Mouse (Mus musculus): ENCODE results near the gene Cfap43. TPM values are rescaled to one million over a fixed set of nuclear protein-coding genes. Genes with fewer than 3 reads are reported as not detected.
A peak's percentile ranks its signal among the peaks of the same experiment; 100 is the strongest.

The Cfap43 gene
- polyA plus RNA-seq, 1 experiment: not detected

GRCm38 (mm10) chr19:47731931-47732330, 187.2 kb downstream of the Cfap43 start:
- peak; percentile 65 for DNase-seq
- TF ChIP-seq POLR2A (IDR thresholded peaks at IDR 0.05; ENCODE audit: low read depth, low read length): no peak
- TF ChIP-seq CTCF (conservative IDR thresholded peaks at IDR 0.05; ENCODE audit: insufficient read depth, insufficient read length, low read depth, low read length): no peak
- under 1% methylated on average over 14 of the region's 15 CpGs for WGBS
- Histone ChIP-seq H3K4me3 (ENCODE audit: insufficient read depth, low read depth, low read length) (peak overlapping the region; percentile 98), H3K27me3 (replicated peaks; ENCODE audit: control insufficient read depth, insufficient read depth, low read length) (no peaks in the 10 kb centered on the region), H3K27ac (ENCODE audit: insufficient read depth, low read depth, low read length) (peak overlapping the region; percentile 93), H3K4me1 (ENCODE audit: control insufficient read depth, insufficient read depth, low read length) (no peaks in the 10 kb centered on the region; the same call in 1 of the 2 replicates), H3K36me3 (ENCODE audit: control insufficient read depth, insufficient read depth, low read length) (peaks cover 13% of the 10 kb centered on the region)

- H3K27ac ChIP-seq (ENCODE audit: insufficient read depth, low read depth, low read length): peak within 1 kb of the TSS; percentile 93
- H3K4me1 ChIP-seq (ENCODE audit: control insufficient read depth, insufficient read depth, low read length): no peaks in the 10 kb centered on the region; the same call in 1 of the 2 replicates
- H3K36me3 ChIP-seq (ENCODE audit: control insufficient read depth, insufficient read depth, low read length): peaks cover 13% of the 10 kb centered on the region
- TF ChIP-seq CTCF (conservative IDR thresholded peaks at IDR 0.05; ENCODE audit: insufficient read depth, insufficient read length, low read depth, low read length) (peak; percentile 42; the same call in 1 of the 2 replicates), POLR2A (IDR thresholded peaks at IDR 0.05; ENCODE audit: low read depth, low read length) (peak; percentile 62)
- H3K27me3 ChIP-seq (replicated peaks; ENCODE audit: control insufficient read depth, insufficient read depth, low read length): no peaks in the 10 kb centered on the region
- WGBS: 1% methylated on average over 72 of the region's 72 CpGs
- peak; percentile 99 for DNase-seq
- H3K4me3 ChIP-seq (ENCODE audit: insufficient read depth, low read depth, low read length): peak within 1 kb of the TSS; percentile 98
Measured at GRCm38 (mm10) chr19:47731071-47731881, 187.8 kb downstream of the Cfap43 start, which contains the start of gene Sfr1. Gene Sfr1 (plus strand): TSS chr19:47731682.

- Histone ChIP-seq H3K4me3 (ENCODE audit: insufficient read depth, low read depth, low read length) (peak overlapping the region; percentile 58), H3K27ac (ENCODE audit: insufficient read depth, low read depth, low read length) (peak overlapping the region; percentile 64), H3K27me3 (replicated peaks; ENCODE audit: control insufficient read depth, insufficient read depth, low read length) (no peaks in the 10 kb centered on the region), H3K4me1 (ENCODE audit: control insufficient read depth, insufficient read depth, low read length) (no peaks in the 10 kb centered on the region; the same call in 1 of the 2 replicates), H3K36me3 (ENCODE audit: control insufficient read depth, insufficient read depth, low read length) (peaks cover 11% of the 10 kb centered on the region)
- DNase-seq: peak; percentile 66
- under 1% methylated on average over 12 of the region's 12 CpGs for WGBS
- TF ChIP-seq CTCF (conservative IDR thresholded peaks at IDR 0.05; ENCODE audit: insufficient read depth, insufficient read length, low read depth, low read length) (no peak), POLR2A (IDR thresholded peaks at IDR 0.05; ENCODE audit: low read depth, low read length) (no peak)
Measured at GRCm38 (mm10) chr19:47730691-47731070, 188.4 kb downstream of the Cfap43 start.

GRCm38 (mm10) chr19:47725643-47726140, 193.4 kb downstream of the Cfap43 start:
- Histone ChIP-seq H3K27me3 (replicated peaks; ENCODE audit: control insufficient read depth, insufficient read depth, low read length) (no peaks in the 10 kb centered on the region; the same call in 1 of the 2 replicates), H3K4me3 (ENCODE audit: insufficient read depth, low read depth, low read length) (no peak overlapping the region), H3K36me3 (ENCODE audit: control insufficient read depth, insufficient read depth, low read length) (no peaks in the 10 kb centered on the region), H3K27ac (ENCODE audit: insufficient read depth, low read depth, low read length) (no peak overlapping the region), H3K4me1 (ENCODE audit: control insufficient read depth, insufficient read depth, low read length) (no peaks in the 10 kb centered on the region; the same call in 1 of the 2 replicates)
- 46% methylated on average over 7 of the region's 7 CpGs for WGBS
- DNase-seq: peak; percentile 11
- TF ChIP-seq POLR2A (IDR thresholded peaks at IDR 0.05; ENCODE audit: low read depth, low read length) (no peak), CTCF (conservative IDR thresholded peaks at IDR 0.05; ENCODE audit: insufficient read depth, insufficient read length, low read depth, low read length) (no peak)

- H3K4me3 ChIP-seq (ENCODE audit: insufficient read depth, low read depth, low read length): no peak overlapping the region
- no peak overlapping the region for H3K27ac ChIP-seq (ENCODE audit: insufficient read depth, low read depth, low read length)
- WGBS: 80% methylated on average over 4 of the region's 4 CpGs
- DNase-seq: no peak
- no peaks in the 10 kb centered on the region for H3K4me1 ChIP-seq (ENCODE audit: control insufficient read depth, insufficient read depth, low read length)
- H3K36me3 ChIP-seq (ENCODE audit: control insufficient read depth, insufficient read depth, low read length): no peaks in the 10 kb centered on the region
- TF ChIP-seq POLR2A (IDR thresholded peaks at IDR 0.05; ENCODE audit: low read depth, low read length): no peak
- TF ChIP-seq CTCF (conservative IDR thresholded peaks at IDR 0.05; ENCODE audit: insufficient read depth, insufficient read length, low read depth, low read length): no peak
- no peaks in the 10 kb centered on the region; the same call in 1 of the 2 replicates for H3K27me3 ChIP-seq (replicated peaks; ENCODE audit: control insufficient read depth, insufficient read depth, low read length)
Measured at GRCm38 (mm10) chr19:47724903-47725302, 194.2 kb downstream of the Cfap43 start.

- DNase-seq: no peak
- Histone ChIP-seq H3K27me3 (replicated peaks; ENCODE audit: control insufficient read depth, insufficient read depth, low read length) (no peaks in the 10 kb centered on the region; the same call in 1 of the 2 replicates), H3K27ac (ENCODE audit: insufficient read depth, low read depth, low read length) (no peak overlapping the region), H3K4me3 (ENCODE audit: insufficient read depth, low read depth, low read length) (no peak overlapping the region), H3K36me3 (ENCODE audit: control insufficient read depth, insufficient read depth, low read length) (no peaks in the 10 kb centered on the region), H3K4me1 (ENCODE audit: control insufficient read depth, insufficient read depth, low read length) (no peaks in the 10 kb centered on the region)
- TF ChIP-seq CTCF (conservative IDR thresholded peaks at IDR 0.05; ENCODE audit: insufficient read depth, insufficient read length, low read depth, low read length): no peak
- TF ChIP-seq POLR2A (IDR thresholded peaks at IDR 0.05; ENCODE audit: low read depth, low read length): no peak
- 32% methylated on average over 6 of the region's 6 CpGs for WGBS
Measured at GRCm38 (mm10) chr19:47722471-47722870, 196.6 kb downstream of the Cfap43 start.

- no peak overlapping the region for H3K4me3 ChIP-seq (ENCODE audit: insufficient read depth, low read depth, low read length)
- WGBS: 88% methylated on average over 3 of the region's 3 CpGs
- no peak for DNase-seq
- TF ChIP-seq CTCF (conservative IDR thresholded peaks at IDR 0.05; ENCODE audit: insufficient read depth, insufficient read length, low read depth, low read length) (no peak), POLR2A (IDR thresholded peaks at IDR 0.05; ENCODE audit: low read depth, low read length) (no peak)
- H3K4me1 ChIP-seq (ENCODE audit: control insufficient read depth, insufficient read depth, low read length): no peaks in the 10 kb centered on the region
- H3K36me3 ChIP-seq (ENCODE audit: control insufficient read depth, insufficient read depth, low read length): no peaks in the 10 kb centered on the region
- no peaks in the 10 kb centered on the region; the same call in 1 of the 2 replicates for H3K27me3 ChIP-seq (replicated peaks; ENCODE audit: control insufficient read depth, insufficient read depth, low read length)
- H3K27ac ChIP-seq (ENCODE audit: insufficient read depth, low read depth, low read length): no peak overlapping the region
Measured at GRCm38 (mm10) chr19:47719147-47719546, 199.9 kb downstream of the Cfap43 start.

Measured in kidney, adult 2 months (tissue).